ENCODE assay signal across 9 mouse cellular contexts in the genomic region with DNA sequence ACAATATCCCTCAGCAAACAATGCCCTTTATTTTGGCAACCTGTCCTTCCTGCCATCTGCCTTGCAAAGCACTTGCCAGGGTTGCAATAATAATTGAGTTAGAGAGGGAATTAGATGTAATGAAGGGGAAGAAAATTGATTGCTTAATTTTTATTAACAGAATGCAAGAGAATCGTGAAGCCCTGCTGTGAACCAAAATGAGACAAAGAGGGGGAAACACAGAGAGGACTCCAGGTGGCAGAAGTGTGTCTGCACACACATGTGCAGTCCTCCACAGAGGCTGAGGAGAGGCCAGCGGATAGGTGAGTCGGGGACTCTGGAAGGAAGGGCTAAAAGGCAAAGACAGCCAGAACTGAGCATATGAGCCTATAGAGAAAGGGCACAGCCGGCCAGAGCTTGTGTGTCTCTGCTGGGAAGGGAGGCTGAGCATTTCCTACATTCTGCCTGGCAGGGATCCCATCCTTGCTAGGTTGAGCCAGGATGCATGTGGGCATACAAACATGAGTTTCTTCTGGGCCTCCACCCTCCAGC. TPM values are rescaled to one million over a fixed set of nuclear protein-coding genes. Genes with fewer than 3 reads are reported as not detected.
DNase-seq lines count a peak whose midpoint lies in the region; ATAC-seq and TF ChIP-seq lines count a peak whose summit lies in the region.
"Had no signal": no experiment of that assay in that cellular context is flagged by ENCODE, and none has a peak within 500 bp of the region (broad histone marks: within the 10 kb centered on the region; RNA-seq: fewer than 3 reads in every experiment).

No protein-coding gene starts in this region.

- H3K27ac ChIP-seq in embryonic facial prominence, embryonic 14.5 days (replicated peaks; ENCODE audit: low read depth, low read length) = no peak overlapping the region
- peak overlapping the region; percentile 83 for H3K27ac ChIP-seq in layer of hippocampus, adult 2 months
- no peak overlapping the region for H3K27ac ChIP-seq in thymus, adult 2 months (ENCODE audit: control insufficient read depth, insufficient read depth, low read length)

- H3K4me3 ChIP-seq in embryonic facial prominence, embryonic 14.5 days (ENCODE audit: low read depth, low read length) = no peak overlapping the region
- no peak overlapping the region for H3K4me3 ChIP-seq in layer of hippocampus, adult 2 months
- H3K4me3 ChIP-seq in thymus, adult 2 months (ENCODE audit: control insufficient read depth, insufficient read depth, low read length) = no peak overlapping the region
- H3K4me3 ChIP-seq: megakaryocyte, embryonic 14.5 days had no signal

- 70% methylated on average over 4 of the region's 4 CpGs for WGBS in embryonic facial prominence, embryonic 14.5 days
- WGBS in thymus, adult 2 months = 89% methylated on average over 4 of the region's 4 CpGs

- TF ChIP-seq CTCF in layer of hippocampus, adult 2 months (conservative IDR thresholded peaks at IDR 0.05) = peak; percentile 31; the same call in 1 of the 2 replicates
- TF ChIP-seq CTCF in thymus, adult 2 months (IDR thresholded peaks at IDR 0.05; ENCODE audit: borderline replicate concordance, control insufficient read depth, extremely low read depth, insufficient read depth, low read length, poor library complexity) = no peak

- no peaks in the 10 kb centered on the region for H3K27me3 ChIP-seq in embryonic facial prominence, embryonic 14.5 days (replicated peaks; ENCODE audit: control insufficient read depth, insufficient read depth, low read length)
- H3K27me3 ChIP-seq in thymus, adult 2 months (ENCODE audit: control insufficient read depth, insufficient read depth, low read length) = no peaks in the 10 kb centered on the region

- no peak overlapping the region for H3K4me2 ChIP-seq in embryonic facial prominence, embryonic 14.5 days (ENCODE audit: low read depth, low read length)

- H3K36me3 ChIP-seq in embryonic facial prominence, embryonic 14.5 days (ENCODE audit: control insufficient read depth, insufficient read depth, low read length) = no peaks in the 10 kb centered on the region
- H3K36me3 ChIP-seq in thymus, adult 2 months (ENCODE audit: control insufficient read depth, insufficient read depth, low read length) = no peaks in the 10 kb centered on the region

- peak; percentile 16 for DNase-seq in heart, postnatal 4 days
- no peak for DNase-seq in heart, postnatal 36 days
- DNase-seq in brain, adult 2 months (ENCODE audit: low read depth, low spot score) = peak; percentile 78
- DNase-seq in embryonic facial prominence, embryonic 14.5 days (ENCODE audit: low spot score) = peak; percentile 33
- DNase-seq in layer of hippocampus, adult 2 months (ENCODE audit: low spot score in 2 of 2) = peak; percentile 34 to 51
- DNase-seq in frontal cortex, postnatal 36 days (ENCODE audit: low spot score in 2 of 2) = no peak
- no peak for DNase-seq in thymus, adult 2 months
- DNase-seq in spleen, postnatal 10 days (ENCODE audit: low spot score in 2 of 2) = no peak

- ATAC-seq in embryonic facial prominence, embryonic 14.5 days (ENCODE audit: low read depth) = no peak

- H3K9ac ChIP-seq in embryonic facial prominence, embryonic 14.5 days (ENCODE audit: low read depth, low read length) = no peak overlapping the region

- TF ChIP-seq POLR2A in thymus, adult 2 months (IDR thresholded peaks at IDR 0.05; ENCODE audit: control insufficient read depth, extremely low read depth, insufficient read depth, low read length, poor library complexity) = no peak

- no peaks in the 10 kb centered on the region for H3K9me3 ChIP-seq in embryonic facial prominence, embryonic 14.5 days (ENCODE audit: control insufficient read depth, low read length)
- H3K9me3 ChIP-seq: megakaryocyte, embryonic 14.5 days had no signal

- H3K4me1 ChIP-seq in embryonic facial prominence, embryonic 14.5 days (ENCODE audit: control insufficient read depth, insufficient read depth, low read length) = peaks cover 10% of the 10 kb centered on the region
- H3K4me1 ChIP-seq in thymus, adult 2 months (replicated peaks; ENCODE audit: control insufficient read depth, insufficient read depth, low read length) = no peaks in the 10 kb centered on the region
- H3K4me1 ChIP-seq: megakaryocyte, embryonic 14.5 days had no signal

- intact Hi-C loops in heart, postnatal 36 days (cut with DNase I) = loop anchor here (10.0 kb wide), 1 partner anchor 516 kb away; no protein-coding TSS in a partner anchor

RNA-seq across cellular contexts. Expression of gene Gm10260, which starts 9.5 kb away (rescaled TPM):
- total RNA-seq in heart, postnatal 4 days (2021) = 100 to 1,000 TPM; 169 to 186 TPM
- 100 to 1,000 TPM; 106 to 108 TPM for total RNA-seq in heart, postnatal 36 days (2021)
- 8.6 and 10.9 TPM in 2 replicates for polyA plus RNA-seq in embryonic facial prominence, embryonic 14.5 days (2014; fragmentation: Nextera tagmentation; extraction: Ambion mirVana)
- total RNA-seq in layer of hippocampus, adult 2 months (2021) = 10 to 100 TPM; 82.3 to 86.7 TPM
- 2.4 and 4.2 TPM in 2 replicates for polyA plus RNA-seq in thymus, adult 2 months (2012; rRNA removed)

Comparison
In these comparisons a context has a peak if more than half of its experiments do, and no peak if none do; other contexts are left out.
1. DNase-seq: peak in heart, postnatal 4 days (single experiment), brain, adult 2 months (single experiment), embryonic facial prominence, embryonic 14.5 days (single experiment) and layer of hippocampus, adult 2 months (2 of 2); none in heart, postnatal 36 days (0 of 2), frontal cortex, postnatal 36 days (0 of 2), thymus, adult 2 months (single experiment) and spleen, postnatal 10 days (0 of 2).